Mouse (Mus musculus): ENCODE measurements around the gene Msx2.

Gene Msx2

GRCm38 (mm10) chr13:53472614-53473124 lies at the start of gene Msx2:
Gene Msx2 (minus strand): TSS chr13:53473074.
- peak; percentile 80 for DNase-seq (ENCODE audit: low spot score)

DNA sequence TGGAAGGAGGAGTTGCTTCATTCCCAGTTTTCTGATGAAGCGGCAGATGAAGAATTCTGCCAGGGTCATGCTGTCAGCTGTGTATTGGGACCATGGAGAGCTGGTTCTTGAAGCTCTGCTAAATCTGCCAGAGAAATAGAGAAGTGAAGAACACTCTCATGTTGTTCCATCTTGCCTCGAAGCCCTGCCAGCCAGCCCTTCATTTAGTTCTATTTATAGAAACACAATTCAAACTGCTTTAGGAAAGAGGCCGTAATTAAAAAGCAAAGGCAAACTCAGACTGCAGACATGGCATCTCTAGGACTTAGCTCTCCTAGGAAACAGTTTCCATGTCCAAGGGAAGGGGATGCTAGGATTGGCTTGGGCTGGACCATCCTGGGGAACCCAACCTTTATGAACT lies 48.6 kb upstream of the Msx2 start:
- DNase-seq (ENCODE audit: low spot score), result peak; percentile 32

GRCm38 (mm10) chr13:53520343-53520937 lies 47.6 kb upstream of the Msx2 start:
- DNase-seq (ENCODE audit: low spot score), result peak; percentile 74

DNA sequence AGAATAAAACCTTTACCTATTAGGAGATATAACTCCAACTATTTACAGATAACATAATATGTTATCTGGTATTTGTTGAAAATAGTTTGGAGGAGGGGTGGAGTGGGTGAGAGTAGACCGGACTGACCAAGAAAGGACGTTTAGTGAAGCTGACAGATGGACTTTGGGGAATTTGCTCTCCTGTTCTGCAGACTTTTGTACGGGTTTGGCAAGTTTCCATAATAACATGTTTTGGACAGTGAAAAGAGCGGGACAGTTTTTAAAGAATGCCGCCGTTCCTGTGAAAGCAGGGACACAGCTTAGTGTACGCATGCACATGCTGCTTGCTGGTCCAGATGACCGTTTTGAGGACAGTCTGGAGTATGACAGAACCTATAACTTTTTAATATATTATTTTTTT lies 46.9 kb upstream of the Msx2 start:
- peak; percentile 32 for DNase-seq (ENCODE audit: low spot score)

DNA sequence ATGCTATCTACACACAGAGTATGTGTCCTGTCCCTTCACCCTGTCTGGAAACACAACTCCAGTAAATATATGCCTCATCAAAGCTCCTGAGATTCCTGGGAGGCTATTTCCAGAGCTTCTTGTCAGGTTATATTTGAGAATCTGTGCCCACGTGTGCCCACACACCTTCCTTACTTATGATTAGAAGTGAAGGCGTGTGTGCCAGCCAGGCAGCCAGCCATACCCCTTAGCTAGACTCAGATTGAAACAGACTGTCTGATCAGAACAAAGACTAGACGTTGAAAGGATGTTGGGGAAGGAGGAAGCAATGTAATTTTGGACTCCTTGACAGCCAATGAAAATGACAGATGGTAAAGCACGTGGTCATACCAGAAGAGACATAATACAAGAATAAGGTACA lies 45.4 kb upstream of the Msx2 start:
- no peak for DNase-seq (ENCODE audit: low spot score)

DNA sequence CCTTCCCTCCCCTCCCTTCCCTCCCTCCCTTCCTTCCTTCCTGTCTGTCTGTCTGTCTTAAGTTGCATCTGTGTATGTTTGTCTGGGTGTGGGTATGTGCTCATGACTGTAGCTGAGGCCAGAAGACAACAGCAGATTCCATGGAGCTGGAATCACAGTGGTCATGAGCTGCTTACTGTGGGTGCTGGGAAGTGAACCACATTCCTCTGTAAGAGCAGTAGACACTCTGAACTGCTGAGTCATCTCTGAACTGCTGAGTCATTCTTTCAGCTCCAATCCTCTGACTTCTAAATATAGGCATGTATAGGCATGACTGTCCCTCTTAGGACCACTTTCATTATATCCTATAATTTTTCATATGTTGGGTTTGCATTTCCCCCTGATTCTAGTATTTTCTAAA lies 41.7 kb upstream of the Msx2 start:
- DNase-seq (ENCODE audit: low spot score), result no peak

- DNase-seq (ENCODE audit: low spot score), result no peak
Measured at GRCm38 (mm10) chr13:53511366-53511765, 38.5 kb upstream of the Msx2 start.

DNA sequence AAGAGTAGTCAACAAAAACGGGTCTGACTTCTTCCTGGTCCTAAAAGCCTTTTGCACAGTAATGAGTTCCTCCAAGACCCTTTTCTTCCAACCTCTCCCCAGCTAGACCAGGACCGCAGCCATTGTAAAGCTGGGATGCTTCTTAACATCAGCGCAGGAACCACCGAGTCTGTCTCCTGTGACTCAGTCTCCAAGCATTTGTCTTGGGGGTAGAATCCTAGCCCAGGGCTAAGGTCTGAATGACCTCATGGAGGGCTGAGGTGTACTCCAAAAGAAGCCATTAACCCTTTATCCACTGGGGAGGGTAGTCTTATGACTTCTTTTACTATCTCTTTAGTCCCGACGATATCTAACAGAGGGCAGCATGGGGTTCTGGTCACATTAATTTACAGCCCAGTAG lies 29.5 kb upstream of the Msx2 start:
- no peak for DNase-seq (ENCODE audit: low spot score)

DNA sequence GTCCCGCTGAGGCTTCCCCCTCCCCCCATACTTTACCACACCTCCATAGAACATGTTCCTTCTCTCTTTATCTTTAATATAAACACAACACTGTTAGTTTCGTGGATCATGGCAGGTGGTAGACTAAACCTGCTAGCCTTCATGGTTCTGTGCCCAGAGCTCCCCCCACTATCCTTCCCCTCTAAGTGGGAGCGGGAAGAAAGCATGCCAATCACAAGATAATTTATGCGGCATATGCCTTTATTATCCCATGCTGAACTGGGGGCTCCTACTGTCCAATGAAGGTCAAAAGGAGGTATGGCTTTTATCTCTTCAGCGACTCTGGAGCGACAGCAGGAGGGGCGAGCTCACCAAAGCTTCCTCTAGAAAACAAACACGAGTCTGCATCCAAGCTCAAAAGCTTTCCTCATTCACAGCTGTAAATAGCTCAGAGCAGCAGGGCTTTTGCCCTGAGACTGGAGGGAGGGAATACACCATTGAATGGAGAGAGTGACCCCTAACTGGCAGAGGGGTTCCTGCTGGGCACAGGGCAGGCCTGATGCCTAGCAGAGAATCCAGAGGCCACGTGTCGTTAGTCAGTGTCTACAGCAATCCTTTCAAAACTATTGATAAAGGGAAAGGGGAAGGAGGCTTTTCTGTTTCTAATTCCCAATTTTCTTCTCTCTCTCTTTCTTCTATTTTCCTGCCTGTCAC lies 28.8 kb upstream of the Msx2 start:
- peak; percentile 33 for DNase-seq (ENCODE audit: low spot score)

DNA sequence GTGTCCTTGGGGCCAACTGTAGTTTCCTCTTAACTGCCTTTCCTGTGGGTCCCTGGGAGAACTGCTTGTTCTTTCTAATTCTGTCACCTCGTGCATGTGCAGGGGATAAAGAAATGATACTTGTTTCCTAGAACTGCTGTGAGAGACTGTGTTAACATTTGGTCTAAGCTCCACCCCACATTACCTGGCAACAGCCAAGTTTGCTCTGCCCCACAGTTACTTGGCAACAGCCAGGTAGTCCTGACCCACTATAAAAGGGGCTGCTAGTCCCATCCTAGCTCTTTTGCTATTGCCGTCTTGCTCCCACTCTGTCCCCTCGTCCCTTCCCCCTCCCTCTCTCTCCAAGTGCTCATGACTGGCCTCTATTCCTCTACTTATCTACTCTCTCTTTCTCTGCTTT lies 28.2 kb upstream of the Msx2 start:
- DNase-seq (ENCODE audit: low spot score), result no peak

DNA sequence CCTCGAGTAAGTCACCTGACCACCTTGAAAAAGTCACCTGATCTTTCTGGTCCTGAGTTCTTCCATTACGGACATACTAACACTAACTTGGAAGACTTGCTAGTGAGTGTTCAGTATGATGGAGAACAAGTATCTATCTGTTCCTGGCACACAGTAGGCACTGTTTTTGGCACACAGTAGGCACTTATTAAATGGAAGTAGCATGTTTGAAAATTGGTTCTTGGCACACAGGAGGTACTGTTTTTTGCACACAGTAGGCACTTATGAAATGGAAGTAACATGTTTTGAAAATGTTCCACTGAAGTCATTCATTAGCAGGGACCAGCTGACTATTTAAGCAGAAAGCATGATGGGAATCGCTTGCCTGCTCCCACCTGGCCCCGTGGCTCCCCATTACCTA lies 13.6 kb upstream of the Msx2 start:
- no peak for DNase-seq (ENCODE audit: low spot score)

GRCm38 (mm10) chr13:53475701-53476188 lies 2.9 kb upstream of the Msx2 start:
- peak; percentile 73 for DNase-seq (ENCODE audit: low spot score)

DNA sequence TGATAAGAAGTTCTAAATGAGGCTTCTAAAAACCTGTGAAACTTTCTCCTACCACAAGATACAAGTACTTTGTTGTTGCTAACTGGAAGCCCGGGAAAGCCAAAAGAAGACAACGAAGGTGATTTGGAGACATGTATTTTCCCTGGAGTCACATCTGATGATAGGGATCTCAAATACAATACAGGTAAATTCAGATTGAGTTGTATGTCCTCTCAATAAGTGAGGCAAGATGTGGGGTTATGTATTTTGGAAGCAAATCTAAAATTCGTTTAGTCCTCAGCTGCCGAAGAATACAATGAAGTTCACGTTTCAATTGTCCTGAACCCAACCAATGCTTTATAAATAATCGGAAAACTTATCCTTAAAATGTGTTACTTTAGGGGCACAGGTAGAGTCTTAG lies 1.6 kb upstream of the Msx2 start:
- no peak for DNase-seq (ENCODE audit: low spot score)

DNA sequence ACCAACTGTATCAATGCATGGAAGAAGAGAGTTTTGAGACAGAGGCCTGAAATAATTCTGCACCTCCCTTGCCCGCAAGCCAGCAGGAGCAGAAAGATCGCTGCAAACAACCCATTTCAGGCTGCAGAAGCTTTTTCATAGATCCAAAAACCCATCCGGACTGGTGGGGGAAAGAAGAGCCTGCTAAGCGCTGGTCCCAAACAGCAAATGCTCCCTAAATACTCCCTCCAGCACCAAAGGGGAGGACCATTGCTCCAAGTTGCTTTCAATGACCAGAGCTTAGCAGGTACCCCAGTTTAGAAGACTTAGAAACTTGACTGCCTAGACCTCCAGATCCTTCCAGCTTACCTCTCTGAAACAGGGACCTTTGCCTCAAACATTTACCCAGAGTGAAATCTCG lies 1.1 kb upstream of the Msx2 start:
- DNase-seq (ENCODE audit: low spot score), result no peak

- no peak for DNase-seq (ENCODE audit: low spot score)
Measured at GRCm38 (mm10) chr13:53473291-53473690, 417 bp upstream of the Msx2 start.

DNA sequence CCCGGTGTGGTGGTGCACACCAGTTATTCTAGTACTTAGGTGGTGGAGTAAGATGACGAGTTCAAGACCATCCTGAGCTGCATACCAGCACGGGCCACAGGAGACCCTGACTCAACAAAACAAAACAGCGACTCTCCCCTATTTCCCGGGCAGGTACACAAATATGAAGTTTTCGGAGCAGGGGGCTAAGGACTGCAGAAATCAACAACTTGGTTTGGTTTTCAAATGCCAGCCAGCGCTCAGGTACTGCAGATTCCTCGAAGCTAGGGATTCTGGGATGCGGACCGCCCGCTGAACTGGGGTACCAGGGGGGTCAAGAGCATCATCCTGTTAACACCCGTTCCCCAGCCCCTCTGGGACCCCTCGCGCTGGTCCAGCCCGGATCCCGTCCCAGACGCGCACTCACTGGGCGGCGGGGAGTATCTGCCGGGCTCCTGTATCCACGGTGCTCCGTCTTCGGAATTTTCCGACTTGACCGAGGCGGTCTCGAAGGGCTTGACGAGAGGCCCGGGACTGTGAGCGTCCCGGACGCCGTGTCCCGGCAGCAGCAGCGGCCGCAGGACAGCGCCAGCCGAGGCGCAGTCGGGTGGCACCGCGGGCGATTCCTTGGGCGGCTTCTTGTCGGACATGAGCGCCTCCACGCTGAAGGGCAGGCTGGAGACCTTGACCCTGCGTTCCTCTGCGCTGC lies 804 bp downstream of the Msx2 start:
- DNase-seq (ENCODE audit: low spot score), result no peak

GRCm38 (mm10) chr13:53471411-53471810 lies 1.5 kb downstream of the Msx2 start:
- no peak for DNase-seq (ENCODE audit: low spot score)

- DNase-seq (ENCODE audit: low spot score), result no peak
Measured at GRCm38 (mm10) chr13:53470437-53471151, 2.3 kb downstream of the Msx2 start.

GRCm38 (mm10) chr13:53469756-53470155 lies 3.1 kb downstream of the Msx2 start:
- no peak for DNase-seq (ENCODE audit: low spot score)

DNA sequence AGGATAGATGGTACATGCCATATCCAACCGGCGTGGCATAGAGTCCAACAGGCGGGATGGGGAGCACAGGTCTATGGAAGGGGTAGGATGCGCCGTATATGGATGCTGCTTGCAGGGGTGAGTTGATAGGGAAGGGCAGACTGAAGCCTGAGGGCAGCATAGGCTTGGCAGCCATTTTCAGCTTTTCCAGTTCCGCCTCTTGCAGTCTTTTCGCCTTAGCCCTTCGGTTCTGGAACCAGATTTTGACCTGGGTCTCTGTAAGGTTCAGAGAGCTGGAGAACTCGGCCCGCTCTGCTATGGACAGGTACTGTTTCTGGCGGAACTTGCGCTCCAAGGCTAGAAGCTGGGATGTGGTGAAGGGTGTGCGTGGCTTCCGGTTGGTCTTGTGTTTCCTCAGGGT lies 4.7 kb downstream of the Msx2 start:
- DNase-seq (ENCODE audit: low spot score), result no peak

GRCm38 (mm10) chr13:53466189-53466866 lies 6.5 kb downstream of the Msx2 start:
- peak; percentile 18 for DNase-seq (ENCODE audit: low spot score)

All from retina, embryonic 14.5 days (tissue).